Mouse (Mus musculus) kidney, embryonic 16.5 days (tissue): Measurements from ENCODE around the gene D930048N14Rik. TPM values are rescaled to one million over a fixed set of nuclear protein-coding genes. Genes with fewer than 3 reads are reported as not detected.
"Not testable (repeated sequence)": the region's sequence is repeated elsewhere in the genome, so short reads cannot be mapped to it uniquely, and the experiment has no call there.

Experiments
- ATAC-seq: fragments of 200-750 bp; cut with Nextera tagmentation; 2 replicates; pipeline ENCODE4 v1.8.0; 2017; ENCODE audit warnings: moderate TSS enrichment; ENCODE audit not compliant: low FRiP score, low TSS enrichment
- H3K27ac ChIP-seq: fragments of 300-500 bp; sonication (generic); 2 replicates; pipeline ENCODE4 v1.5.1; 2014; ENCODE audit warnings: low read length
- H3K27me3 ChIP-seq: fragments of 300-500 bp; sonication (generic); 2 replicates; pipeline ENCODE4 v1.6.1; 2014; ENCODE audit warnings: low read length, control low read depth, mixed read lengths; ENCODE audit not compliant: insufficient read depth
- H3K36me3 ChIP-seq: fragments of 300-500 bp; sonication (generic); 2 replicates; pipeline ENCODE4 v1.6.1; 2014; ENCODE audit warnings: low read length, control low read depth, mixed read lengths; ENCODE audit not compliant: insufficient read depth
- H3K4me1 ChIP-seq: fragments of 300-500 bp; sonication (generic); 2 replicates; pipeline ENCODE4 v1.6.1; 2014; ENCODE audit warnings: low read length, control low read depth, mixed read lengths; ENCODE audit not compliant: insufficient read depth
- H3K4me2 ChIP-seq: fragments of 300-500 bp; sonication (generic); replicated peaks from 2 replicates; pipeline ENCODE4 v1.6.1; 2014; ENCODE audit warnings: low read depth, low read length
- H3K4me3 ChIP-seq: fragments of 300-500 bp; sonication (generic); 2 replicates; pipeline ENCODE4 v1.5.1; 2014; ENCODE audit warnings: mild to moderate bottlenecking, low read length
- H3K9ac ChIP-seq: fragments of 300-500 bp; sonication (generic); replicated peaks from 2 replicates; pipeline ENCODE4 v1.6.1; 2014; ENCODE audit warnings: low read length
- H3K9me3 ChIP-seq: fragments of 300-500 bp; sonication (generic); 2 replicates; pipeline ENCODE4 v1.6.1; 2016; ENCODE audit warnings: low read length, control low read depth
- WGBS: fragments of 180-500 bp; shearing (Covaris S2); extraction: QIAGEN DNeasy Blood & Tissue Kit; methylation state at CpG from one replicate; pipeline ENCODE4 v1.1.7; 2014; 5-methylcytosine and 5-hydroxymethylcytosine counted together
- polyA plus RNA-seq: library from polyadenylated mRNA; unstranded; fragments of >200 nt; fragmentation: Nextera tagmentation; extraction: Ambion mirVana; gene quantifications from 2 replicates; pipeline ENCODE4 v1.2.1, GENCODE M21; 2015

Gene D930048N14Rik
- polyA plus RNA-seq = 4.0 and 4.5 TPM in 2 replicates

GRCm38 (mm10) chr11:51650691-51651515, at the start of gene D930048N14Rik, which contains the start of gene N4bp3:
TSS of gene D930048N14Rik (plus strand) at chr11:51650954.
TSS of gene N4bp3 (minus strand) at chr11:51650842.
- peak; percentile 79 for ATAC-seq
- under 1% methylated on average over 65 of the region's 70 CpGs for WGBS
- Histone ChIP-seq H3K9ac (peak within 1 kb of the TSS; percentile 82), H3K4me1 (peaks cover 31% of the 10 kb centered on the region), H3K27me3 (no peaks in the 10 kb centered on the region), H3K4me3 (peak within 1 kb of the TSS; percentile 76), H3K36me3 (no peaks in the 10 kb centered on the region), H3K4me2 (peak within 1 kb of the TSS; percentile 94), H3K9me3 (no peaks in the 10 kb centered on the region), H3K27ac (peak within 1 kb of the TSS; percentile 80)

DNA sequence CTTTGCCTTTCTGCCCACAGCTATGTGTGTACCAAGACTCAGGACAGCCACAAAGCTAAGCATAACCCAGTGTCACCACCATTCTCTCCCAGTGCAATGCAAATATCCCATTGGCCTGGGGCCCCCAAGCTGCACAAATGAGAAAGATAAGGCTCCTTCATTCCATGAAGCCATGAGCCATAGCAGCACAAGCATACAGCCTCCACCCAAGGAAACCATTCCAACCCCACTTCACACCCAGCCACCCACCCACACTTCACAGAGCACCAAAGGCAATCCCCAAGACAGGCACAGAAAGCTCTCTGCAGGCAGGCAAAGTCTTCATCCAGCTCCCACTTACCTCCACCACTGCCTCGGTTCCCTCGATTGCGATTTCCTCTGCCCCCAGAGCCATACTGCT, 48.5 kb upstream of the D930048N14Rik start:
- H3K9ac ChIP-seq = 0 out of 2 replicates have a peak overlapping the region, but pooled peaks have one; percentile 23
- WGBS = 89% methylated on average over 3 of the region's 3 CpGs
- ATAC-seq = no peak

GRCm38 (mm10) chr11:51605602-51606446, 44.9 kb upstream of the D930048N14Rik start:
- Histone ChIP-seq H3K4me1 (peaks cover 39% of the 10 kb centered on the region), H3K9me3 (no peaks in the 10 kb centered on the region), H3K27me3 (no peaks in the 10 kb centered on the region), H3K4me2 (peak overlapping the region; percentile 93), H3K9ac (peak overlapping the region; percentile 100), H3K36me3 (peaks cover 44% of the 10 kb centered on the region), H3K4me3 (peak overlapping the region; percentile 96), H3K27ac (peak overlapping the region; percentile 96)
- peak; percentile 81 for ATAC-seq
- under 1% methylated on average over 71 of the region's 81 CpGs for WGBS

More for the DNA sequence above, 48.5 kb upstream of the D930048N14Rik start:
- peaks cover 33% of the 10 kb centered on the region for H3K4me1 ChIP-seq
- H3K27ac ChIP-seq = no peak overlapping the region
- H3K27me3 ChIP-seq = no peaks in the 10 kb centered on the region
- no peak overlapping the region for H3K4me3 ChIP-seq
- no peak overlapping the region for H3K4me2 ChIP-seq
- H3K9me3 ChIP-seq = no peaks in the 10 kb centered on the region
- peaks cover 79% of the 10 kb centered on the region for H3K36me3 ChIP-seq

- Histone ChIP-seq H3K4me3 (peak within 1 kb of the TSS; percentile 96), H3K9me3 (no peaks in the 10 kb centered on the region), H3K9ac (peak within 1 kb of the TSS; percentile 100), H3K4me2 (peak within 1 kb of the TSS; percentile 93), H3K27ac (peak within 1 kb of the TSS; percentile 96), H3K36me3 (peaks cover 36% of the 10 kb centered on the region), H3K27me3 (no peaks in the 10 kb centered on the region), H3K4me1 (peaks cover 39% of the 10 kb centered on the region)
- ATAC-seq = peak; percentile 94
- WGBS = under 1% methylated on average over 91 of the region's 91 CpGs
Measured at GRCm38 (mm10) chr11:51606447-51607095, 44.2 kb upstream of the D930048N14Rik start, which contains the start of gene Hnrnpab. TSS of gene Hnrnpab (minus strand) at chr11:51606847.

GRCm38 (mm10) chr11:51607096-51607738, 43.5 kb upstream of the D930048N14Rik start:
- no peaks in the 10 kb centered on the region for H3K27me3 ChIP-seq
- H3K4me1 ChIP-seq = peaks cover 34% of the 10 kb centered on the region
- H3K9me3 ChIP-seq = no peaks in the 10 kb centered on the region
- peak overlapping the region; percentile 96 for H3K4me3 ChIP-seq
- H3K4me2 ChIP-seq = peak overlapping the region; percentile 85
- ATAC-seq = peak; percentile 59
- 6% methylated on average over 15 of the region's 15 CpGs for WGBS
- peaks cover 30% of the 10 kb centered on the region for H3K36me3 ChIP-seq
- peak overlapping the region; percentile 100 for H3K9ac ChIP-seq
- peak overlapping the region; percentile 95 for H3K27ac ChIP-seq

GRCm38 (mm10) chr11:51609266-51609909, 41.4 kb upstream of the D930048N14Rik start:
- WGBS = 80% methylated on average over 3 of the region's 3 CpGs
- H3K9me3 ChIP-seq = no peaks in the 10 kb centered on the region
- no peak overlapping the region for H3K4me3 ChIP-seq
- peaks cover 16% of the 10 kb centered on the region; the same call in 1 of the 2 replicates for H3K4me1 ChIP-seq
- no peak overlapping the region for H3K9ac ChIP-seq
- no peaks in the 10 kb centered on the region for H3K27me3 ChIP-seq
- no peak overlapping the region for H3K27ac ChIP-seq
- peaks cover 9% of the 10 kb centered on the region for H3K36me3 ChIP-seq
- ATAC-seq = no peak
- no peak overlapping the region for H3K4me2 ChIP-seq

- not testable (repeated sequence) for H3K9me3 ChIP-seq, H3K27ac ChIP-seq, H3K27me3 ChIP-seq, H3K36me3 ChIP-seq, ATAC-seq, H3K4me2 ChIP-seq, H3K9ac ChIP-seq, H3K4me3 ChIP-seq
- WGBS = 84% methylated on average over 5 of the region's 5 CpGs
- H3K4me1 ChIP-seq = peaks cover 14% of the 10 kb centered on the region
Measured at GRCm38 (mm10) chr11:51609940-51610339, 40.8 kb upstream of the D930048N14Rik start.

DNA sequence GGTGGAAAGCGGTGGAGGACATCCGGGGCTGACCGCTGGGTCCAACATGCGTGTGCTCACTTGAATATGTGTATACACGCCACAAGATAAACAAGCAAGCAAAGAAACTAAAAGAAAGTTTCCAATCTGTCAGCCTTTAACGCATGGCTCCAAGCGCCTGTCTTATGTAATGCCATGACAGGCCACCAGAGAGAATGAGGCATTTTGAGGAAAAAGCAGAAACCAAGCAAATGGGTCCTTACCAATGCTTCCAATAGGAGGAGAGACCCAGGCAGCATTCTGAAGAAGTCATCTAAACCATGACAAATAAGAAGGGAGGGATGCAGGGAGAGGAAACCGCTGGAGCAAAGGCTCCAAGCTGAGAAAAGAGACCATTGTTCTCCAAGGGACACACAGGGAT, 36.5 kb upstream of the D930048N14Rik start:
- H3K27me3 ChIP-seq = no peaks in the 10 kb centered on the region
- no peak overlapping the region for H3K27ac ChIP-seq
- no peaks in the 10 kb centered on the region for H3K36me3 ChIP-seq
- no peak overlapping the region for H3K9ac ChIP-seq
- 81% methylated on average over 8 of the region's 8 CpGs for WGBS
- ATAC-seq = no peak
- H3K9me3 ChIP-seq = no peaks in the 10 kb centered on the region
- peaks cover 13% of the 10 kb centered on the region for H3K4me1 ChIP-seq
- no peak overlapping the region for H3K4me2 ChIP-seq
- no peak overlapping the region for H3K4me3 ChIP-seq
